Mouse (Mus musculus) splenic B cell, adult 2 months (primary cell): ENCODE results near the gene Izumo2.

Experiments
- DNase-seq: peaks from one replicate; pipeline ENCODE4 v3.0.0-alpha.2; 2011; ENCODE audit warnings: low read depth, low spot score
- H3K27me3 ChIP-seq: 2 replicates; pipeline ENCODE4 v1.6.1; 2012; ENCODE audit warnings: mild to moderate bottlenecking, low read length, moderate library complexity, mixed read lengths; ENCODE audit not compliant: control insufficient read depth, poor library complexity, insufficient read depth, severe bottlenecking
- H3K36me3 ChIP-seq: 2 replicates; pipeline ENCODE4 v1.6.1; 2012; ENCODE audit warnings: mild to moderate bottlenecking, low read length, moderate library complexity, mixed read lengths; ENCODE audit not compliant: control insufficient read depth, poor library complexity, insufficient read depth, severe bottlenecking

The Izumo2 gene

GRCm38 (mm10) chr7:44683656-44684055, 24.9 kb upstream of the Izumo2 start:
- Histone ChIP-seq H3K36me3 (no peaks in the 10 kb centered on the region), H3K27me3 (no peaks in the 10 kb centered on the region)
- DNase-seq, result no peak

GRCm38 (mm10) chr7:44685531-44686402, 22.8 kb upstream of the Izumo2 start:
- DNase-seq, result no peak
- Histone ChIP-seq H3K27me3 (no peaks in the 10 kb centered on the region), H3K36me3 (no peaks in the 10 kb centered on the region)

- peak; percentile 8 for DNase-seq
- no peaks in the 10 kb centered on the region for H3K36me3 ChIP-seq
- H3K27me3 ChIP-seq, result no peaks in the 10 kb centered on the region
Observed at GRCm38 (mm10) chr7:44688890-44689289, 19.7 kb upstream of the Izumo2 start.

- DNase-seq, result no peak
- H3K36me3 ChIP-seq, result no peaks in the 10 kb centered on the region
Observed at GRCm38 (mm10) chr7:44689331-44689730, 19.2 kb upstream of the Izumo2 start.

GRCm38 (mm10) chr7:44693427-44694175, 14.9 kb upstream of the Izumo2 start:
- Histone ChIP-seq H3K27me3 (no peaks in the 10 kb centered on the region), H3K36me3 (no peaks in the 10 kb centered on the region)
- no peak for DNase-seq

More at GRCm38 (mm10) chr7:44689331-44689730, 19.2 kb upstream of the Izumo2 start:
- no peaks in the 10 kb centered on the region for H3K27me3 ChIP-seq

- DNase-seq, result no peak
Observed at GRCm38 (mm10) chr7:44695223-44695622, 13.3 kb upstream of the Izumo2 start.

GRCm38 (mm10) chr7:44697191-44697710, 11.3 kb upstream of the Izumo2 start:
- DNase-seq, result no peak
- no peaks in the 10 kb centered on the region for H3K36me3 ChIP-seq
- H3K27me3 ChIP-seq, result no peaks in the 10 kb centered on the region

More at GRCm38 (mm10) chr7:44695223-44695622, 13.3 kb upstream of the Izumo2 start:
- no peaks in the 10 kb centered on the region for H3K36me3 ChIP-seq
- no peaks in the 10 kb centered on the region for H3K27me3 ChIP-seq

- H3K27me3 ChIP-seq, result no peaks in the 10 kb centered on the region; the same call in 1 of the 2 replicates
- no peaks in the 10 kb centered on the region for H3K36me3 ChIP-seq
- DNase-seq, result no peak
Observed at GRCm38 (mm10) chr7:44697980-44698379, 10.6 kb upstream of the Izumo2 start.

GRCm38 (mm10) chr7:44701921-44702320, 6.6 kb upstream of the Izumo2 start:
- Histone ChIP-seq H3K27me3 (no peaks in the 10 kb centered on the region; the same call in 1 of the 2 replicates), H3K36me3 (no peaks in the 10 kb centered on the region)
- DNase-seq, result peak; percentile 28

- H3K27me3 ChIP-seq, result no peaks in the 10 kb centered on the region; the same call in 1 of the 2 replicates
- no peak for DNase-seq
Observed at GRCm38 (mm10) chr7:44702985-44703384, 5.6 kb upstream of the Izumo2 start.

GRCm38 (mm10) chr7:44704363-44704762, 4.2 kb upstream of the Izumo2 start:
- no peaks in the 10 kb centered on the region for H3K36me3 ChIP-seq
- DNase-seq, result peak; percentile 34
- no peaks in the 10 kb centered on the region; the same call in 1 of the 2 replicates for H3K27me3 ChIP-seq

More at GRCm38 (mm10) chr7:44702985-44703384, 5.6 kb upstream of the Izumo2 start:
- no peaks in the 10 kb centered on the region for H3K36me3 ChIP-seq

GRCm38 (mm10) chr7:44705086-44705485, 3.5 kb upstream of the Izumo2 start:
- Histone ChIP-seq H3K27me3 (no peaks in the 10 kb centered on the region; the same call in 1 of the 2 replicates), H3K36me3 (no peaks in the 10 kb centered on the region)
- no peak for DNase-seq

- no peaks in the 10 kb centered on the region; the same call in 1 of the 2 replicates for H3K27me3 ChIP-seq
- DNase-seq, result no peak
- no peaks in the 10 kb centered on the region for H3K36me3 ChIP-seq
Observed at GRCm38 (mm10) chr7:44706322-44706721, 2.2 kb upstream of the Izumo2 start.

- no peaks in the 10 kb centered on the region; the same call in 1 of the 2 replicates for H3K27me3 ChIP-seq
- no peak for DNase-seq
- no peaks in the 10 kb centered on the region for H3K36me3 ChIP-seq
Observed at GRCm38 (mm10) chr7:44707169-44707675, 1.3 kb upstream of the Izumo2 start.
